Mouse (Mus musculus): ENCODE data around the gene Dhps.

The Dhps gene

DNA sequence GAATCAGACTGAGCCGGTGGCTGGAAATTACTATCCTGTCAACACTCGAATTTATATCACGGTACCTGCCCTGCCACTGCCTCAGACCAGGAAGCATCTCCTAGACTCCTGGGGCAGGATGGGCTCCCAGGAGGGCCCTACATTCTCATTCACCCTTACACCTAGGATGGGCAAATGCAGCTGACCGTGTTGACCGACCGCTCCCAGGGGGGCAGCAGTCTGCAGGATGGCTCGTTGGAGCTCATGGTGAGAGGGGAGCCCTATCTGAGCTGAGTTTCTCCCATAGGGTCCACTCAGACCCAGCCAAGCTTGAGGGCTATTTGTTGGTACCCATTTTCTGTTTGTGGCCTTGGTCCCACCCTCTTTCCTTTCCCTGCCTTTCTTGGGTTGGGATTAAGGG lies 24.0 kb downstream of the Dhps start:
- WGBS = 95% methylated on average over 7 of the region's 7 CpGs

DNA sequence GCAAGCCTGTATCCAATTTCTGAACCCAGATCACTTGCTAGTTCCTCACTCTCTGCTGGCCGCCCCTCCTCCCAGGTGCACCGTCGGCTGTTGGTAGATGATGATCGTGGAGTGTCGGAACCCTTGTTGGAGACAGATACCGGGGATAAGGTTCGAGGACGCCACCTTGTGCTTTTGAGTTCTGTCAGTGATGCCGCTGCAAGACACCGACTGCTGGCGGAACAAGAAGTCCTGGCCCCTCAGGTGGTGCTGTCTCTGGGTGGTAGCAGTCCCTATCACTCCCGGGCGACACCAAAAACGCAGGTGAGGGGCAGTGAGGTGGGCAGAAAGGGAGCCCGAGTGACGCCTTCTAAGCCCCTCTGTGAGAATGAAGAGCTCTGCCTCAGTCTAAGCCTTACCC lies 24.6 kb downstream of the Dhps start:
- WGBS = 96% methylated on average over 16 of the region's 16 CpGs

DNA sequence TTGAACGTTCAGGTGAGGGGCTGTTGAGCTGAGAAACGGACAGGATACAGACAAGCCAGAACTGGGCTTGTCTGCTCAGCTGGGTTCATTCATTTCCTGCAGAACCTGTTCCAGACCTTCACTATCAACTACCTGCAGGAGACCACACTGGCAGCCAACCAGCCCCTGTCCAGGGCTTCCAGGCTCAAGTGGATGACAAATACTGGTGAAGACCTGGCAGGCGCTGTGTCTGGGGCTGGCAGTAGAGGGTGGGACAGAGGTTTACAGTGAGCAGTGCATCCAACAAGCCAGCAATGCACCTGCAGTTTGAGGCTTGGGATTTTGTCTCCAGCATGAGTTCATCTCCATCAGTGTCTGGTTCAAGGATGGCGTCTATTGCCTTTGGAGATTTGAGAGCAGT lies 25.3 kb downstream of the Dhps start:
- WGBS = 93% methylated on average over 4 of the region's 4 CpGs

DNA sequence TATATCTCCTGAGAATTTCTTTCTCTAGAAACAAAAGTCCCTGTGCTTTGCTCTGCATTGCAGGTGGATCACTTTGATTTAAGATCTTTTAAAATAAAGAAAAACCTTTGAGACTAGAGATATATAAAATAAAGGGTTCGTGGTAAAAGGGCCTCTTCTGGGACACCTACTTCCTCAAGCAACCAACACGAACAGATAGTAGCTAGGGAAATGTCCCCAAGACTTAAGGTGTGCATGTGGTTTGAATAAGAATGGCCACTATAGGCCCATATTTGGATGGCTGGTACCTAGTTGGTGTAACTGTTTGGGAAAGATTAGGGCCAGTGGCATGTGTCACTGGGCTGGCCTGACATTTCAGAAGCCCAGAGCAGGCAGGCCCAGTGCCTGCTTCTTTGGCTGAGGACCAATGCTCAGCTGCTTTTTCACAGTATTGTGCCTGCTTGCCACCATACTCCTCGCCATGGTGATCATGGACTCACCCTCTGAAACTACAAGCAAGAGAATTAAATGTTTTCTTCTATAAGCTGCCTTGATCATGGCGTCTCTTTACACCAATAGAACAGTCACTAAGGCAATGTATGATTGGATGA lies 28.6 kb downstream of the Dhps start:
- WGBS = 85% methylated on average over 4 of the region's 4 CpGs

DNA sequence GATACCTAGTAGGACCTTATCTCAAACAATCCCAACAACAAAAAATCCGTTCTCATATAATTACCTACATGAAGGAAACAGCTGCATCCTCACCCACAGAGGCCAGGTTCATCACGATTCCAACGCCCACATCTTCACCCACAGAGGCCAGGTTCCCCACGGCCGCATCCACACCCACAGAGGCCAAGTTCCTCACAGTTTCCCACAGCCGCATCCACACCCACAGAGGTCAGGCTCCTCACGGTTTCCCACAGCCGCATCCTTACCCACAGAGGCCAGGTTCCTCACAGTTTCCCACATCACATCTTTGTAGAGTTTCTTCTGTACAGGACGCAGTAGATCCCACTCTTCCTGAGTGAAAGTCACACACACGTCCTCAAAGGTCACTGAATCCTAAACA lies 41.7 kb downstream of the Dhps start:
- 95% methylated on average over 10 of the region's 10 CpGs for WGBS

DNA sequence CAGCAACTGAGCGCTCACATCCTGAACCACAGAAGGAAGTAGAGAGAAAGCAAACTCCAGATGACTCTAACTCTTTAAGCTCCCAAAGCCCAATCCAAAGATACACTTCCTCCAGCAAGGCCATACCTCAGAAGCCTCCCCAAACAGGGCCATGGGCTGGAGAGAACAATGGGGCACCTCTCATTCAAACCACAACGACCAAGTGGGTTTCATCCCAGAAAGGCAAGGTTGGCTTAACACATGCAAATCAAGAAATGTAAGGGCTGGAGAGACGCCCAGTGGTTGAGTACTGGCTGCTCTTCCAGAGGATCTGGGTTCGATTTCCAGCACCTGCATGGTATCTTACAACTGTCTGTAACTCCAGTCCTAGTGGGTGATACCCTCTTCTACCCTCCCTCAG lies 43.9 kb downstream of the Dhps start:
- WGBS = 85% methylated on average over 4 of the region's 4 CpGs

DNA sequence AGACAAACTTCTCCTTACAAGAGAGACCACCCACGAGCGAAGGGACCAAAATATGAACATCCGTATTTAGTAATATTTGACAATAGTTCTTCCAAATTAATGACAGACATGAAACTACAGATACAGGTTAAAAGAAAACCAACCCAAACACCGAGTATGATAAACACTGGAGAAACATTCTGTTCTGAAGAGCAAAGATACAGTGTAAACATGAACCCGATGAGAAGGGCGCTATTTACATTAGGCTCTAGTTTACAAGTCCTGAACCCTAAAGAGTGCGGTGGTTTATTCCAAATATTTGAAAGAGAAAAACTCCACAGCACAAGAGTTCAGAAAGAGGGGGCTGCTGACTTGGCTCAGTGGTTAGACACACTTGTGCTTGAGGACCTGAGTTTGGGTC lies 45.4 kb downstream of the Dhps start:
- 94% methylated on average over 7 of the region's 7 CpGs for WGBS

DNA sequence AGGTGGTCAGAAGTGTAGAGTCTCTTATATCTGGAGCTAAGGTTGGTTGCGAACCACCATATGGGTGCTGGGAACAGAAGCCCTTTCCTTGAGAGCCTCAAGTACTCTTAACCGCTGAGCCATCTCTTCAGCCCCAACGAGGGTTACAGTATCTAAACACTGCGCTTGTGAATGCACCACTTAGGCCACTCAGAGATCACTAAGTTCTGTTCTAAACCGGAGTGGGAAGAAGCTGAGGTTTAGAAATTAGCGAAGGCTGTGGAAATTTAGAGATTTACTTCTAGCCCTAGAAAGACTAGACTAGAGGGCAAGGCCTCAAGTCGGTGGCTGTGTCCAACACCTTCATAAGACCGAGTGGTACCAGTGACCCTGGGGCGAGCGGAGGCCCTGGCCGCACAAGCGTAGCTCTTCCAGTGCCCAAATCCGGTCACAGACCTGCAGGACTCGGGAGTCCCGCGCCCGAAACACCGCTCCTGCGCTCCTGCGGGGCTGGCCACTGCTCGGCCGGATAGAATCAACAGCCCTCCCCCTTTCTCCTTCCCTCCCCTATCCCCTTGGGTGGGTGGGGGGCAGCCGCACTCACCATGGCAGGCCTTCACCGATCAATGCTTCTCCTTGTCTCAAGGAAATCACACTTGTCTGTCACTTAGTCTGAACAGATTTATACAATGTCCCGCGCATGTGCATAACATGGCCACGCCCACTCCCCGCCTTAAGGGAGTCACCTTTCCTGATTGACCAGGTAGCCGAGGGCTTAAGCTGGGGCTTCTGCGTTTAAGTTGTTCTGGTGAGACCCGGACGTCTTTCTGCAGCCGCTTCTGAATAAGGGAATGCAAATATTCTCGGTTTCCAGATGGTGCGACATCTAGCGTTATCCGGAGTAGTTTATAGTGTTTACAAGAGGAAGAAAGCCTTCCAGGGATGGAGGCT lies 47.8 kb downstream of the Dhps start:
- 6% methylated on average over 37 of the region's 37 CpGs for WGBS

DNA sequence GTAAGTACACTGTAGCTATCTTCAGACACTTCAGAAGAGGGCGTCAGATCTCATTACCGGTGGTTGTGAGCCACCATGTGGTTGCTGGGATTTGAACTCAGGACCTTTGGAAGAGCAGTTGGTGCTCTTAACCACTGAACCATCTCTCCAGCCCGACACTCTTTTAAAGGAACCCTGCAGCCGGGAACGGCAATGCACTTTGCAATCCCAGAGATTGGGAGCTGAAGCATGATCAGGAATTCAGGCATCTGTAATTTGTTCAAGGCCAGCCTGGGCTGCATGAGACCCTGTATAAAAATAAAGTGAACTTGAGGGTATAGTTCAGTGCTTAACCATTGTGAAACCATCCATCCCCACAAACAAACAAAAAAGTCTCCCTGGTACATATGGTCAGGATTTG lies 48.7 kb downstream of the Dhps start:
- WGBS = 69% methylated on average over 5 of the region's 5 CpGs

DNA sequence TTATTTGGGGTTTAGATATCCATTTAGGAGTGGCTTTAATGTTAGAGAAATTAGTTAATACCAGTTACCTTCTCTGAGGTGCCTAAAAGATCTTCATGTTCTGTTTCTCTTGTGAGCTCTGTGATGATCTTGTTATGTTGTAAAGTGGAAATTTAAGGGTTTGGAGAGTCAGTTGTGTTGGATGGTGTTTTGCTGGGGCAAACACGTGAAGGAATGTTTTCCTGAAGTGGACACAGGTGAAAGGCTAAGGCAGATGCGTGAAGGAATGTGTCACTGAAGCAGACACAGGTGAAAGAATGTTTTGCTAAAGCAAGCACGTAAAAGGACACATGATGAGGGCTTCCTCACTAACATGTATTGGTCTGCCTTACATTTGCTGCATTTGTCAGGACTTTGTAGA lies 51.4 kb downstream of the Dhps start, which contains the start of gene Zfp791:
Gene Zfp791 (minus strand): TSS at position 101 of the 400 bp plus-strand sequence.
- WGBS = 83% methylated on average over 3 of the region's 3 CpGs

DNA sequence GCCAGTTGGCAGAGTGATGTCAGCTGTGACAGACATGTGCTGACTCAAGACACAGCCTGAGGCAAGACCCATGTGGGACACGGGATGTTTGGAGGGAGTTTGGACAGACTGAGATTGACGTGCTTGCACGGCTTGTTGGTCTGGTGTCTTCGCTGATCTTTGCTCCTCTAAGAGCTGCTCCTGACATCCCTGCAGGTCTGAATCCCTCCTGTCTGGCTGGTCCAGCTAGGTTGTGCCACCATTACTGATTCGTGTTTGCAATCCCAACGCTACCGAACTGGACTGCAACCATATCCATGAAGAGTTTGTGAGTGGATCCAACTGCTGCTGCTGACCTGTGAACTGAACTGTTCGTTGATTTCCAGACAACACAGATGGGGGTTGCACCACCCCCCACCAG lies 52.1 kb downstream of the Dhps start:
- WGBS = 92% methylated on average over 8 of the region's 8 CpGs

All from cerebral cortex, adult 2 months (tissue).